Mouse (Mus musculus) frontal cortex, postnatal 36 days (tissue): ENCODE results near the gene Lce6a.

ENCODE experiments used
- DNase-seq, 2 experiments: peaks; one replicate each; pipeline ENCODE4 v3.0.0; 2022; ENCODE audit warnings: low spot score in 2 of 2

The Lce6a gene

DNA sequence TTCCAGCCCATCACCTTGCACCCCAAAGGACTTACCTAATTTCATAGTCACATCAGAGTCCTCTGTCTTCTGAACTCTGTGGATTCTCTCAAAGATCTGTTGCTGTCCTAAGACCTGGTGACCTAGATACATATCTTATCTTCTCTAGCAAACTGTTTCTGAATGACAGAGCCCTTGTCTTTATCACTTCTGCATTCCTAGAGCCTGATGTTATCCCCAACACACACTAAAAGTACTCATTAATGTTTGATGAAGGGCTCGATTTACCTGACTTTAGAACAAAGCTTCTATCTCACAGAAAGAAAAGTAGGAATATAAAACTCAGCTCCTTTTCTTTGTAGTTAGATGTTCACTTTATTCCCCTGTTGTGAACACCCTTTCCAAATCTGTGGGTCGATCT, at the start of gene Lce6a:
TSS of gene Lce6a (minus strand) at position 101 of the 400 bp plus-strand sequence.
- no peak for DNase-seq

DNA sequence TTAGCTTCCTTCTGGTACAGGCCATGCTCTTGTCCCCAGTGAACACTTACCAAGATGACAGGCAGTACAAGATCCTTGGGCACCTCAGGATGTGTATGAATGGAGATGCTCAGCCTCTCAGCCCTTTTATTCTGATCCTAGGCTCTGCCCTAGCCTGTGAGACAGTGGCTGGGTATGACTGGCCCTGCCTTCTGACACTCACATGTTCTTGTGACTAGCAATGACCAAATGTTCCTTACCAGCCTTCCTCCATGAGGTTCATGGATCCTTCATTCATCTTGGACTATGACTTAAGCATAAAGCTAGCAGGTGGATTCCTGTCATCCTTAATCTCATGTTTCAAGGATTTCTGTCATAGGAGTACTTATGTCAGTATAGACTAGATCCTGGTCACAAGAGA, 48.8 kb upstream of the Lce6a start, which contains the start of gene Lce1a2:
TSS of gene Lce1a2 (minus strand) at position 101 of the 400 bp plus-strand sequence.
- DNase-seq: no peak

DNA sequence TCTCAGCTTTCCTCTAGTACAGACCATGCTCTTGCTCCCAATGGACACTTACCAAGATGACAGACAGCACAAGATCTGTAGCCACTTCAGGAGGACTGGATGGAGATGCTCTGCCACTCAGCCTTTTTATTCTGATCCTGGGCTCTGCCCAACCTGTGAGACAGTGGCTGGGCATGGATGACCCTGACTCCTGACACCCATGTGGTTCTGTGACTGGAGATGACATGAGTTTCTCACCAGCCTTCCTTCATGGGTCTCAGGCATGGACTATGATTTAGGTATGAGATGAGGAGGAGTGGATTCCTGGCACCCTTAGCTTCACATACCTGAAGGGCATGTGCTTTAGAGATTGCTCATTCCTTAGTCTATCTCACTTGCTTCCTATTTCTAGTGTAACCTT, 35.4 kb upstream of the Lce6a start, which contains the start of gene Lce1b:
TSS of gene Lce1b (minus strand) at position 101 of the 400 bp plus-strand sequence.
- DNase-seq: no peak

DNA sequence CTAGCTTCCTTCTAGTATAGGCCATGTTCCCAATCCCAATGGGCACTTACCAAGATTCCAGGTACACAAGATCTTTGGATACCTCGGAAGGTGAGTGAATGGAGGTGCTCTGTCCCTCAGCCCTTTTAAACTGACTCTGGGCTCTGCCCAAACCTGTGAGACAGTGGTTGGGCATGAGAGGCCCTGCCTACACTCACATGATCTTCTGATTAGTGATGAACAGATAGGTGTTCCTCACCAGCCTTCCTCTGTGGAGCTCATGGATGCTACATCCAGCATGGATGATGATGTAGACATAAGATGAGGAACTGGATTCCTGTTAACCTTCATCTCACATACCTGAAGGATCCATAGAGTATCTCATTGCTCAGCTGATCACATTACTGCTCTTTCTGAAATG, 26.7 kb upstream of the Lce6a start, which contains the start of gene Lce1a1:
TSS of gene Lce1a1 (minus strand) at position 101 of the 400 bp plus-strand sequence.
- no peak for DNase-seq

DNA sequence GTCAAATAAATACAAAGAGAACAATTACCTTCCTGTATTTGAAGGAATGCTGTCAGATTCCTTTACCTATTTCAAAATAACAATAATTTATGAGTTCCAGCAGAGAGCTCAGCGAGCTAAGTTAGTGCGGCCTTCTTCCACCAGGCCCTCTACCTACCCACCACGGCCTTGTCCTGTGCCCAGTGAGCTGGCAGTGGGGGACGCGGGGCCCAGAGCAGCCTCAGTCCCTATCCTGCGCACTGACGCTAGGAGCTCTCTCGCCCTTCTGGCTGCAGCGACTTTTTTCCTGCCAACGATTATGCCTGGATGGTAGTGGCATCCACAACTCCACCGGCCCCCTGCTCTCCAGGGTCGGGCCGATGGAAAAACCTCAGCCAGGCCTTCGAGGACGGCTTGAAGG, 18.4 kb upstream of the Lce6a start:
- no peak for DNase-seq

DNA sequence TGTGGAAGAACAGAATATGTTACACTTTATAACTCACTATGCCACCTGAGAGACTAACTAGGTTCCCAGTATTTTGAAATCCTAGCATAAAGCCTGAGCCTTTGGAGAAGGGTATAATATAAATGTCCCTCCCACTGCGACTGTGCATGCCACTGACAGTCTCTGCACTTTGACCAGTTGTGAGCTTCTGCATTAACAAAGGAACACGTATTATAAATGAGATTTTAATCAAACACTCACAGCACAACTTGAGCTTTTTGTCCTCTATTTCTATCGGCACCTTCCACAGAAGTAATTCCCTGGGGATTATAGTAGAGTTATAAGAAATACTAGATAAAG, 17.2 kb upstream of the Lce6a start:
- no peak for DNase-seq

DNA sequence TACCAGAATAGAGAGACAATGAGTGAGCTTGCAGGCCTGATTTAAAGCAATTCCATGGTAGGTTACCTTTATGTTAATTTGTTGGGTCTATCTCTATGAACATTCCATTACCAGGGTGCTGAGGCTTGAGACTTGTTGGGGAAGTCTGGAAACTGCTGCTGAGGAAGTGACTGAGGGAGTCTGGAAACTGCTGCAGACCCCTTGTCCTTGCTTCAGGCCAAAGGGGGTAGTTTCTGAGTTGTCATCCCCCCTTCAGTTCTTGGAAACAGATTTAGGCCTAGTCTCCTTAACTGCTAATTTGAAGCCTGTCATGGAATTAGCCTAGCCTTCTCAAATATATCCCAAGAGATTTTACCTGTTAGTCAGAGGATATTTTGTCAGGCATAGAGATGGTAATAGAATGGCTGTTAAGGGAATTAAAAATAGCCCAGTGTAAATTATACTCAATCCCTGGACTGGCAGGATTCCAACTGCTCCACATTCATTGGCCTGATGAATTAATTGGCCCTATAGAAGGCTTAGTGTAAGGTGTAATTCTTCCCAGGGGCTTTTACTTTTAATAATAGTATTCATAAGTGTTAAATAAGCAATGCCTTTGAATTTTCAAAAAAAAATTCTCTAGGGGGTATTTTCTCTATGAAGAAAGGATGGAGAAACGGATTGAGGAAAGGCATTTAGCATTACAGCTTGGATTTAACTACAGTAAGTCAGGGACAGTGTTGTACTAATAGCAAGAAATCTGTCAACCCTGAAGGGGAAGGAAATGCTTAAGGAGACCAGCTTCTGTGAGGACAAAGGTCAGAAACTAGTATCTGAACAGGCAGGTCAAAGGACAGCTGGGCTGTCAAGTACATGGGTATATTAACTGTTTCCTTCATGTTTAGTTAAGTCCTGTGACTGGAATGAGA, 16.5 kb upstream of the Lce6a start:
- DNase-seq: no peak

DNA sequence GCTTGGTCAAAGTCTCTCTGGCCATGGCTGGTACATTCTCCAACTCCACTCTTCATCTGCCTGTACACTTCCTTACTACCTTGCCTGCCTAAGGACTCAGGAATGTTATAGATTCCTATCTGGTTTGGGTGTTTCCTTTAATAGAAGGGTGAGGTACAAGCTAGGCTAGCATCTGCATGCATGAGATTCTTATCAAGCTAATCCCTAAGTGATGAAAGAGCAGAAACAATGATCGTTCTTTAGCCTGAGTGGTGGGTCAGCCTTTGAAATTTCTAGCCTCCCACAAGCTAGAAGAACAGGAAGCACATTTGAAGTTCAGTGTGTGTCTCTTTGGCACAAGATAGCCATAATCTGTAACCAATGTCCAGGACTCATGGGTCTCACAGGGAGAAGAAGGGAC, 11.7 kb downstream of the Lce6a start:
- no peak for DNase-seq

DNA sequence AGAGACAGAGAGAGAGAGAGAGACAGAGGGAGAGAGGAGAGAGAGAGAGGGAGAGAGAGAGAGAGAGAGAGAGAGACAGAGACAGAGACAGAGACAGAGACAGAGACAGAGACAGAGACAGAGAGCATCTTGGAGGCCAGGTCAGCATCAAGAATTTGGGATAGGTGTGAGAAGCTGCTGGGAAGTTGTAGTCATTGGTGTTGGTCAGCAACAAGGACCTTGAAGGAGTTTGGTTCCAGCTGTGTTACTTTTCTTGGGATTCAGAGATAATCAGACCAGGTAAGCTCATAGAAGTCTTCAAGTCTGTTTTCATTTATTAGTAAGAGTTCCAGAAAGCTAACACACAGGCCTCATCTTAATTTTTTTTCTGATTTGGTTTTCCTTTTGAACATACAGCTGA, 14.1 kb downstream of the Lce6a start, which contains the start of gene 2210017I01Rik:
TSS of gene 2210017I01Rik (minus strand) at position 101 of the 400 bp plus-strand sequence.
- DNase-seq: no peak

DNA sequence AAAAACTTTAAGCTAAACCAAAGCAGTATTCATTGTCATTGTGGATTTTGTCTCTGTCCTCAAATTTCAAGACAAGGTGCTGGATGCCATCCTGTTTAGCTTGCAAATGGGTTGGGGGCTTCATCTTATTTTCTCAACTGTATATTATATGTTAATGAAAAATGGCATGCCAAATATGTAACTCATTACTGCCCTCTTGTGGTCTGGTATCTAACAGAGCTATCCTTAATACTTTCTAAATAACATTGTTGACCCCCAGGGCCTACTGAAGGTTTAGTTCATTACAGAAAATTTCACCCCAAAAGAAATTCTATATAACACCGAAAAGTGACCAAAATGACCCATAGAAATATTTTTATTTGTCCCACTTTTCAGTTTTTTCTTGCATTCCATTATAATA, 19.3 kb downstream of the Lce6a start:
- DNase-seq: no peak

DNA sequence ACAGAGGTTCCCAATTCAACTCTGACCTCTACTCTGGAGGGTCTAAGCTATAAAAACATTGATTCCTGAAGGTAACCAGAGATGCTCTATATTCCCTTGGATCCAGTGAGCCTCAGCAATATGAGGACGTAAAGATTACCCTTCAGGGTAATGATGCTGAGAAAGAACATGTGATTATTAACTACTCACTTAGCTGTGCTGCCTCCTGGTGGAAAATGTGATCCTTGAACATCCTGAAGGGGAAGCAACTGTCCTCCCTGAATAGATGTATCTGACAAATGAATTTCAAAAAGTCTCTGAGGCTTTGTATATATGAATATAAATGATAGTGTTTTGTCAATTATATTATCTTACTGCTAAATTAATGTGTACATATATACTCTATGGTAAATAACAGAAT, 21.0 kb downstream of the Lce6a start:
- no peak for DNase-seq

DNA sequence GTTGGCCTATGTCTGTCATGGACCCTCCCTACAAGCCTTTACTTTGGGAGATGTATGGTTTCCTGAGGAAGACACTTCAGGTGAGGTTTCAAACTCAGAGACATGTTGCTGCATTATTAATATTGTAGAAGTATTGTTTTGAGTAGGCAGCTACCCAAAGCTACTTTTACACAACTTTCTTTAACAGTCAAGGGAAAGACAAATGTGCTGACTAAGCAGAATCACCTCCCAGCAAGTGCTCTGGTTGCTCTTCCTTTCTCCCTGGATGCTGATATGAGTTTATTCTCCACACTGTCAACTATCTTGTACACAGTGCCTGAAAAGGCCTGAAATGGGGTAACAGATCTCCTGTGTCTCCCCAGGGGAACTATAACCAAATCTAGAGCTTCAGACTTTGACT, 21.5 kb downstream of the Lce6a start:
- DNase-seq: no peak

DNA sequence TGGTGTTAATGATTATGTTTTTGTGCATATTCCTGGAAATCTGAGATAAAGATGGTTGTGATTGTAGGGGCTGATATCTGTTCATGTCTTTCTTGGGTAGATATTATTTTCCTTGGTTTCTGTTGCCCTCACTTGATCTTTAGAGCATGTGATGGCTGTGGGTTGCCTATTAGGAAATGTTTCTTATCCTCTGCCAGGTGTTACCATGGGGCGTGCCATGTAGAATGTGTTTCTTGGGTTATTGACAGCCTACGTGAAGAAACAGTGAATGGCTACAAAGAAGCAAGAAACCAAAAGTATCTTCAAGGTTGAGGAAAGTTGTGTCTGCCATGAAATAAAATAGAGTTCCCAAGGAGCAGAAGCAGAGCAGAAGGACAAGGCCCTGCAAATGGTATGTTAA, 23.0 kb downstream of the Lce6a start:
- DNase-seq: no peak

DNA sequence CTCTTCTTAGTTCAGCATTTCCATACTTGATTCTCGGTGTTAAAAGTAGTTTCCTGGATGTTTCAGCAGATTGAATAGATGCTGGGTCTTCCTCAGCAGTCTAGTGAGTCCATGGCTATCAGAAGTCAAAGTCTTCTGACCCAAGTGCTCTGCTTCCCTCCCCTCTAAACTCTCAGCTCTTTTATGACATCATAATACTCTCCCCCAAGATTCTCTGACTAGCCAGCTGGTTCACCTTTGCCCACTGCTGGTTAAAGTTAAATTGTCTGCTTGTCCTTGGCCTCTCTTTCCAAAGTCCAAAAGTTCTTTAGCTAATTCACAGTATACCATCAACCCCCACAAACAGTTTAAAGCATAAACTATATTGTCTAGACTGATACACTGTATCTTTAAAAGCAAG, 32.6 kb downstream of the Lce6a start, which contains the start of gene Smcp:
TSS of gene Smcp (minus strand) at position 140 of the 400 bp plus-strand sequence.
- DNase-seq: no peak

DNA sequence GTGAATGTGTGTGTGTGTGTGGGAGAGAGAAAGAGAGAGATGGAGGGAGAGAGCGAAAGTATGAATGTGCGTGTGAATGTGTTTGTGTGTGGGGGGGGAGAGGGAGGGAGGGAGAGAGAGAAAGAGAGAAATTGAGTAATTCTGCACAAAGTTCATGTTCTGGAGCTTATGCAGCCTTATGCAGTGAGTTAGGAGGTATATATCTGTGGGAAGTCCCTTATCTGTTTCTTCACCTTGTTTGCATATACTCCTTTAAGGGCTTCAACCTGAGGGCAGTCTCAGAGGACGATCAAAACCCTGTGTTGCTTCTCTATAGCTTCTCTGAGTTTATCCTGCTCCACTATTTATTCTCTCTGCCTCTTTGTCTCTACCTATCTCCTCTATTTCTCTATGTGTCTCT, 34.3 kb downstream of the Lce6a start:
- DNase-seq: no peak

DNA sequence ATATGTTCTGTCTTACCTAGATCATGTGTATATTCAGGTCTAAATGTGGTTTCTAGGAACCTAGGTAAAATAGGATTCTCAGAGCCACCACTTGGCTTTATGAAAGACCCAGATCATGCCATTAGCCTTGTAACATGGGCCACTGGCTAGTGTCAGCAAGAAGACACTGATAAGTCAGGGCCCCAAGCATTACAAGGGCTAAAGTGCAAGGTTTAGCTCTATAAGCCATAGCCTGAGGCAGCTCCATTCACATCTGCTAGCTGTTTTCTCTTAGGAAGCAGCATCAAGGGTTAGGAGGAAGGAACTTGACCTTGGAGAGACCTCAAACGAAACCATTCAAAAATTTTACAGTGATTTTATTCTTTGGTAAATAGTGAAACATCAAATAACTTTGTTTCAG, 36.4 kb downstream of the Lce6a start:
- no peak for DNase-seq

DNA sequence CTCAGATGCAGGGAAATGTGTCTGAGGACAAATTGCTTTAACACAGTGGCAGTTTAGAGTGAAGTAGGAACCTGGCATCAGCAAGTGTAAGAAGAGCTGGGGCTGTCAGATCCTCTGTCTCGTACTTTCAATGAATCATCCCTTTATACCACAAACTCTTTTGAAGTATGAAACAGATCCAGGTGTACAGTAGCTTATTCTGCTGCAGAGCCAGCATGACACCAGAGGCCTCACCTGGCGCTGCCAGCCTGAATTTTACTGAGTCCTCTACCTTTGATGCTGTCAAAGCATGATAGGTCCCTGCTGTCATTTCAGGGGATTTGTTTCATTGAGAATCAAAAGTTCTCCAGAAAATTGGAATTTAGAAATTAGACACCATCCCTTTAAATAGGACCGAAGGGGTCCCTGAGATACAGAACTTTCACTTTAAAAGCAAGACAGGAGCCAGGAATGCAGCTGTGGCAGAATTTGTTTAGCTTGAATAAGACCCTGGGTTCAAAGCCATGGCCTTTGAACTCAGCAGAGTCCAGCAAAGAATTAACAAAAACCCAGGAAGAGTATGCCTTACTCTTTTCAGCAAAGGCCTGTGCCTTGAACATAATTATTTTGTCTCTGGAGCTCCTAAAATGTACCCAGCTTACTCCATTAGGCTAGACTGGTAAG, 38.2 kb downstream of the Lce6a start:
- no peak for DNase-seq

DNA sequence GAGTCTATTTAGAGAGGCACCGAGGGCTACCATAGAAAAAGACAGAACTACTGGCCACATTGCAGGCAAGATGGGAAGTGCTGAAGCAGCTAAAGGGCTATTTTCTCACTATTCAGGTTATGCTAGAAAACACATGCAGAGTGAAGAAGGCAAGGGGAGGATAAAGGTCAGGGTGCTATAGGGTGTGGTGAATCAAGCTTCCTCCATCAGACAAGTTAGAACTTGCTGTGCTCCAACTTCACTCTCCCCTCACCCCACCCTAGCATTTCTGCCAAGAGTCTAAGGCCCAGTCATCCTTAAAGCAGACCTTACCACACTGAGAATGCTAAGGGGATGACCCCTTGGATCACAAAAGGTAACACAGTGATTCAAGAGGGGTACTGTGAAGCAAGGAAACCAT, 42.0 kb downstream of the Lce6a start:
- DNase-seq: no peak

DNA sequence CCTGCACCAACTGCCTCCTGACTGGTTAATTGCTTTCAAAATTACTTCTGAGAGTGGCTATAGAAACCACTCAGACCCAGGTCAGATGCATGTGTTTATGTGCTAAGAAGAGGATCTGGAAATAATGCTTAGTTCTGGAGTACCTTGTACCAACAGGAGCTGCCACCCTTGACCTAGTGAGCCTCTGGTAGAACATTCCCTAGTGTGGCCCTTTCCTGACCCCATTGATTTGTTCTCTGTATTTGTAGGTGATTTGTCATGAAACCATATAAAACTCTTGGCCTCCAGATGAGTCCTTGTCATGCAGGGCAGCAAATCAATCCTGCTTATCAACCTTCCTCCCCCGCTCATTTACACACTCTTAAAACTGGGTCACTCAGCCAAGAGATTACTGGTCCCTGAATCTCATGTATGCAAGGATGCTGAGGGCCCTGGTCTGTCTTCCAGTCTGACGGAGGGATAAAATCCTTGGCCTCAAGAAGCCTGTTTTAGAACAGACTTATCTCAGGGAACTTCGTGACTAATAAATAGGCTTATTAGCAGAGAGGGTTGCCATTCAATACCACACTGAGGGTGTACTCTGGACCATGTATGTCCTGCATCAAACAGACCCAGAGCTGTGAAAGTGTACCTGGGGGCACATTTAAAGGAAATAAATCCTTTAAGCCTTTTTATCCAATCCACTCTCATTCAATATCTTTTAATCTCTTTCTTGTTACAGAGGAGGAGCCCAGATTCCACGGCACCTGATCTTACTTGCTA, 42.6 kb downstream of the Lce6a start:
- no peak for DNase-seq

DNA sequence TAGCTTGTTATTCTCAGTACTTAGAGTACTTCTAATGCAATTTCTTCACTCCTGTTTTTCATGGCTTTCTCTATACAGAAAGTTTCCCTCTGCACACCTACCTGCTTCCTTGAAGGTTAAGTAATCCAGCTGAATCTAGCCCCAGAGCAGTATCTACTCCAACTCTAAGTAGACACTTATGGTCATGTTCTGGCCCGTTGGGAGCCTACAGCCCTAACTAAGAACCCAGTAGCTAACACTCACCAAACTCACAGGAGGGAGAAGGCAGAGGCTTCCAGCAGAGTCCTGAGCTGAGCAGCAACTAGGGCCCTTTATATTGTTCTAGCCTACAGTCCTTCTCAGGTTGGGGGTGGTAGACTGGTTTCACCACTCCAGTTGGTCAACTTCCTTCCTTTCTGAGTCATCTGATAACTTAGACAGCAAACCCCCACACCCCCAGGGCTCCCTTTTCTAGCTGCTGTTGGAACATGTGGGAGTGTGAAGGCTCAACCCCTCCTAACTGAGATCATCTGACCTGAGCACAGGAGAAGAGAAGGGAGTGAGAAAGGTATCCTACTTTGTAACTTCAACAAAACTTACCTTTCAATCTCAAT, 47.9 kb downstream of the Lce6a start, which contains the start of gene Ivl:
TSS of gene Ivl (minus strand) at position 287 of the 593 bp plus-strand sequence.
- no peak for DNase-seq

DNA sequence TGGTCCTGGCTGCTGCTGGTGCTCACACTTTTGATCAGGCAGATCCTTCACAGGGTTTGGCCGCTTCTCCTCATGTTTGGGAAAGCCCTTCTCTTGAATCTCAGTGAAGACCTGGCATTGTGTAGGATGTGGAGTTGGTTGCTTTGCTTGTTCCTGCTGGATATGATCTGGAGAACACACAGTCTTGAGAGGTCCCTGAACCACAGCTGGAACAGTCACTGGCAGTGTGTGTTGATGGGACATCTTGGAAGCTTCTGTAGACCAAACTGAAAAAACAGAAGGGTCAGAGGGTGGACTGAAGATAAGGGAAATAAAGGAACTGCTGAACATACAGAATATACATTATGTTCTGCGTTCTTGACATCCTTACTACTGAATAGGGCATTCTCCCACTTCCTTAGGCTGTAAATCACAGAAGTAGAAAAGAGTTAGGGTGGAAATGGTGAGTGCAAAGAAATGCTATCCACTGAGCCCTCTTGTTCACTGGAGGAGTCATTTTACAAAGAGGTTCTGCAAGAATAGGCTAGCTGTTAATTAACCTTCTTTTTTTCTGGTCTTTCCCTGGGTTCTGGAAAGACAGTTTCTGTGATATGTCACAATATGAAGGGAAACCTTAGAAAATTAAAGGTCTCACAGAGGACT, 48.8 kb downstream of the Lce6a start:
- DNase-seq: no peak
